9 mouse cellular contexts compared by ENCODE assay signal in genomic region chr13:59251252-59252006, GRCm38 (mm10).
A peak's percentile ranks its signal among the peaks of the same experiment; 100 is the strongest.
DNase-seq lines count a peak whose midpoint lies in the region; ATAC-seq lines count a peak whose summit lies in the region.
"Had no signal": no experiment of that assay in that cellular context is flagged by ENCODE, and none has a peak within 500 bp of the region (broad histone marks: within the 10 kb centered on the region; RNA-seq: fewer than 3 reads in every experiment).

No protein-coding gene starts in this region.

- no peaks in the 10 kb centered on the region for H3K9me3 ChIP-seq in hindbrain, embryonic 16.5 days (ENCODE audit: control insufficient read depth, low read length)
- no peaks in the 10 kb centered on the region for H3K9me3 ChIP-seq in midbrain, embryonic 12.5 days
- H3K9me3 ChIP-seq in intestine, embryonic 15.5 days: no peaks in the 10 kb centered on the region

- no peak overlapping the region for H3K9ac ChIP-seq in hindbrain, embryonic 16.5 days (ENCODE audit: low read depth, low read length)
- H3K9ac ChIP-seq in midbrain, embryonic 12.5 days (replicated peaks): no peak overlapping the region
- no peak overlapping the region for H3K9ac ChIP-seq in intestine, embryonic 15.5 days

- H3K4me3 ChIP-seq in hindbrain, embryonic 16.5 days (ENCODE audit: low read length): no peak overlapping the region
- no peak overlapping the region for H3K4me3 ChIP-seq in midbrain, embryonic 12.5 days
- no peak overlapping the region for H3K4me3 ChIP-seq in intestine, embryonic 15.5 days (replicated peaks)

- 45% methylated on average over 12 of the region's 12 CpGs for WGBS in hindbrain, embryonic 16.5 days
- WGBS in midbrain, embryonic 12.5 days: 54% methylated on average over 12 of the region's 12 CpGs
- 65% methylated on average over 12 of the region's 12 CpGs for WGBS in intestine, embryonic 15.5 days

- DNase-seq in embryo, embryonic 10.5 days (ENCODE audit: low spot score): peak; percentile 56
- no peak for DNase-seq in urinary bladder, postnatal 25 days (ENCODE audit: low spot score)
- DNase-seq in spleen, adult 18-20 months: no peak
- DNase-seq: adrenal gland, adult 2 months had no signal

- H3K36me3 ChIP-seq in hindbrain, embryonic 16.5 days (ENCODE audit: control insufficient read depth, insufficient read depth, low read length): no peaks in the 10 kb centered on the region
- H3K36me3 ChIP-seq in midbrain, embryonic 12.5 days: no peaks in the 10 kb centered on the region
- H3K36me3 ChIP-seq in intestine, embryonic 15.5 days: no peaks in the 10 kb centered on the region

- ATAC-seq in hindbrain, embryonic 16.5 days: peak; percentile 83
- ATAC-seq in midbrain, embryonic 12.5 days (ENCODE audit: low FRiP score, low read depth): peak; percentile 55; the same call in 1 of the 2 replicates
- ATAC-seq in intestine, embryonic 15.5 days: no peak
- ATAC-seq in activated CD4-positive, CD25-positive, alpha-beta regulatory T cell, adult 4 months: no peak

- peaks cover 10% of the 10 kb centered on the region for H3K4me1 ChIP-seq in hindbrain, embryonic 16.5 days (ENCODE audit: control insufficient read depth, insufficient read depth, low read depth, low read length)
- peaks cover 28% of the 10 kb centered on the region for H3K4me1 ChIP-seq in midbrain, embryonic 12.5 days
- no peaks in the 10 kb centered on the region for H3K4me1 ChIP-seq in intestine, embryonic 15.5 days (replicated peaks)

- no peaks in the 10 kb centered on the region for H3K27me3 ChIP-seq in hindbrain, embryonic 16.5 days (replicated peaks; ENCODE audit: control insufficient read depth, insufficient read depth, low read length)
- H3K27me3 ChIP-seq in midbrain, embryonic 12.5 days: 0 out of 2 replicates have a peak, but pooled peaks cover 4% of the 10 kb centered on the region
- H3K27me3 ChIP-seq in intestine, embryonic 15.5 days (replicated peaks): no peaks in the 10 kb centered on the region

- H3K4me2 ChIP-seq in hindbrain, embryonic 16.5 days (ENCODE audit: low read length): peak overlapping the region; percentile 29
- peak overlapping the region; percentile 8; the same call in 1 of the 2 replicates for H3K4me2 ChIP-seq in midbrain, embryonic 12.5 days (replicated peaks)
- no peak overlapping the region for H3K4me2 ChIP-seq in intestine, embryonic 15.5 days (replicated peaks)

- peak overlapping the region; percentile 64 for H3K27ac ChIP-seq in hindbrain, embryonic 16.5 days (ENCODE audit: low read depth, low read length)
- H3K27ac ChIP-seq in midbrain, embryonic 12.5 days (replicated peaks): peak overlapping the region; percentile 0; the same call in 1 of the 2 replicates
- no peak overlapping the region for H3K27ac ChIP-seq in intestine, embryonic 15.5 days
- H3K27ac ChIP-seq: macrophage had no signal

Comparison
In these comparisons a context has a peak if more than half of its experiments do, and no peak if none do; other contexts are left out.
1. ATAC-seq: peak in hindbrain, embryonic 16.5 days (single experiment) and midbrain, embryonic 12.5 days (single experiment); none in intestine, embryonic 15.5 days (single experiment) and activated CD4-positive, CD25-positive, alpha-beta regulatory T cell, adult 4 months (single experiment).